Mouse (Mus musculus): Measurements from ENCODE around the gene Kremen2. TPM values are rescaled to one million over a fixed set of nuclear protein-coding genes. Genes with fewer than 3 reads are reported as not detected.
"Not testable (repeated sequence)": the region's sequence is repeated elsewhere in the genome, so short reads cannot be mapped to it uniquely, and the experiment has no call there.

The Kremen2 gene
- total RNA-seq (2015) (not detected in 2 replicates), total RNA-seq (2017) (not detected in 2 replicates)

GRCm38 (mm10) chr17:23745301-23746251, at the start of gene Kremen2:
TSS of gene Kremen2 (minus strand) at chr17:23745833.
- ATAC-seq (ENCODE audit: poor library complexity, severe bottlenecking), result no peak

DNA sequence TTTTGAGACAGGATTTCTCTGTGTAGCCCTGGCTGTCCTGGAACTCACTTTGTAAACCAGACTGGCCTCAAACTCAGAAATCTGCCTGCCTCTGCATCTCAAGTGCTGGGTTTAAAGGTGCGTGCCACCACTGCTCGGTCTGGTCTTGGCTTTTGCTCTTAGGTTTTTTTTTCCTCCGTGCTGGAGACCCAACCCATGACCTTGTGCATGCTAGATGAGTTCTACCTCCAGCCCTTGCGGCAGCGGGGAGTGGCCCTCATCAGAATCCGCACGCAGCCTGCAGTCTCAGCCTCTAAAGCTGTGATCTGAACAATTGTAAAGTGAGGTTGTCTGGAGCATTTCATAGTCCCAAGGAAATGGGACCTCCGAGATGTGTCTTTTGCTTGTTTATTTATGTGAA, 49.7 kb upstream of the Kremen2 start:
- no peak for ATAC-seq (ENCODE audit: poor library complexity, severe bottlenecking)

- ATAC-seq (ENCODE audit: poor library complexity, severe bottlenecking), result no peak
Observed at GRCm38 (mm10) chr17:23791079-23791357, 45.4 kb upstream of the Kremen2 start.

- peak; percentile 90 for ATAC-seq (ENCODE audit: poor library complexity, severe bottlenecking)
Observed at GRCm38 (mm10) chr17:23790269-23791078, 44.8 kb upstream of the Kremen2 start, which contains the start of gene Srrm2. TSS of gene Srrm2 (plus strand) at chr17:23790532.

GRCm38 (mm10) chr17:23789749-23790268, 44.2 kb upstream of the Kremen2 start:
- 0 out of 2 replicates have a peak, but pooled peaks have one; percentile 28 for ATAC-seq (ENCODE audit: poor library complexity, severe bottlenecking)

DNA sequence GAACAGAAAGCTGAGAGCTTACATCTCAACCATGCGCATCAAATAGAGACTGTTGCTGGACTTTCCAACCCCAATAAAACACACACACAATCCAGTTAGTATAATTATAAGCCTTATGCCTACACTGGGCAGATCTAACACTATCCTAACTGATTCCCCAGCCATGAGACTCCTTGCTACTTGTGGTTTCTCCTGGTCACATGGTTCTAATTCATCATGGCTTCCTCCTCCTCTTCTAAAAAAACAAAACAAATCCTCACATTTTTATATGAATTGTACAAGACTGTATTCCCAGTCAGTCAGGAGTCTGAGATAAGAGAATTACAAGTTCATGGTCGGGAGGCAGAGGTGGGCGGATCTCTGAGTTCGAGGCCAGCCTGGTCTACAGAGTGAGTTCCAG, 43.3 kb upstream of the Kremen2 start:
- no peak for ATAC-seq (ENCODE audit: poor library complexity, severe bottlenecking)

- ATAC-seq (ENCODE audit: poor library complexity, severe bottlenecking), result no peak
Observed at GRCm38 (mm10) chr17:23786510-23786931, 40.9 kb upstream of the Kremen2 start.

DNA sequence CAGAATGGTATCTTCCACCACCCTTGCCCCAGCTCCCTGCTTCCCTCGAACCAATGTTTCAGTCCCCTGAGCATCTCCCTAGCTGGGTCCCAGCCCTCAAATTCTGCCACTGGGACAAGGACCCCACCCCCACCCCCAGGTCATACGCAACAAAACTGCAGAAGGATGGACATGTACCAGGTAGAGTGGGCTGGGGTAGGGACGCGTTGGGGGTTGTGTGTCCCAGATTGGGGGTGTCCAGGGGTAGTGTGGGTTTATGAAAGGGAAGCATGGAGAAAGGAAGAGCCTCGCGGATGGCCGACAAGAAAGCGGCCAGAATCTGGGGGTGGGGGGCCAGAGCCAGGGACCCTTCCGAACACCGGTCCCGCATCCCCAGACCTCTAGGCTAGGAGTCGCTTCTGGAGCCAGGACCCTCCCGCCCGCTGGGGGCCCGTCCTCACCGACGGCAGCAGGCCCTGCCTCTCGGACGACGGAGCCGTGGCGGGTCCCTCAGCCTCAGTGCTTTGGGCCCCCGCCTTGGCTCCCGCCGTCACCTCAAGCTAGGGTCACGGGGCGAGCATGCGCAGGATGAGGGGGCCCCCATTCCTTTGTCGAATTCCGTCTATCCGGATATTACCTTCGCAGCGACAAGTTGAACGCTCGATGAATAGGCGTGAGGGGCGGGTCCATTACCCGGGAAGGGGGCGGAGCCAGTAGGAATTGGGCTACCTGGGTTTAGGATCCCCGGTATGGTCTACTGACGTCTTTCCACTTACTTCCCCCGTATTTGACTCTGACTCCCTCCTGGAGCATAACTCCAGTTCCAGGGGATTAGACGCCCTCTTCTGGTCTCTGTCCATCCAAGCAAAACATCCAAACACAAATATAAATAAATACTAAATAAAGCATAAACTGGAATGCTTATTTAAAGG, 40.2 kb upstream of the Kremen2 start, which contains the start of gene Flywch2:
TSS of gene Flywch2 (minus strand) at position 521 of the 911 bp plus-strand sequence.
- peak; percentile 36 for ATAC-seq (ENCODE audit: poor library complexity, severe bottlenecking)

DNA sequence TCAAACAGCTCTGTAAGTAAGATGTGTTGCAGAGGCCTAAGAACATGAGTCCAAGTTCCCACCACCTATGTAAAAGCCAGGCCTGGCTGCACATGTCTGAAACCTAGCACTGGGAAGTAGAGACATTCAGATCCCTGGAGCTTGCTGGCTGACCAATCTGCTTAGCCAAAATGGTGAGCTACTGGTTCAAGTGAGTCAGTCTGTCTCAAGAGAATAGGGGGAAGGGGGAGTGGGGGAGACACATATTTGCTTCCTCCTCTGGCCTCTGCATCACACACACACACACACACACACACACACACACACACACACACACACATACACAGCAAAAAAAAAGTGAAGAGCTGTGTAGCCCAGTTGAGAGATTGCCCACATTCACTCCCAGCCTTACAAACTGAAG, 37.7 kb upstream of the Kremen2 start:
- ATAC-seq (ENCODE audit: poor library complexity, severe bottlenecking), result no peak

DNA sequence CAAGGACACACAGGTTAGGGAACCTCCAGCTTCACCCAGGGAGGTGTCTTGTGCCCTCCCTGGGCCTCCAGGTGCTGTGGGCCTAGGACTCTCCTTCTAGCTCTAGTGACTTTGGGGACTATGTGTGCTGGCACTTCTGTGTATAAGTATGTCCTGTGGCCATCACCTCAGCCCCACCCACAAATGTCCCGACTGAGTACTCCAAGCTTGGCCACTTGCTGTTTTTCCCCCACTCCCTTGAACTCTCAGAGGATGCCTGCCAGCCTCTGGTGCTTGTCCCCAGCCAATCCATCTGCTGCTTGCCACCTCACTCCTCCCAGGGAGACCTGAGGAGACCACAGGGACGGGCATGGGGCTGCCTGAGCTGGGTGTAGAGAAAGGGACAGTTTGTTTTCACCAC, 32.8 kb upstream of the Kremen2 start:
- no peak for ATAC-seq (ENCODE audit: poor library complexity, severe bottlenecking)

DNA sequence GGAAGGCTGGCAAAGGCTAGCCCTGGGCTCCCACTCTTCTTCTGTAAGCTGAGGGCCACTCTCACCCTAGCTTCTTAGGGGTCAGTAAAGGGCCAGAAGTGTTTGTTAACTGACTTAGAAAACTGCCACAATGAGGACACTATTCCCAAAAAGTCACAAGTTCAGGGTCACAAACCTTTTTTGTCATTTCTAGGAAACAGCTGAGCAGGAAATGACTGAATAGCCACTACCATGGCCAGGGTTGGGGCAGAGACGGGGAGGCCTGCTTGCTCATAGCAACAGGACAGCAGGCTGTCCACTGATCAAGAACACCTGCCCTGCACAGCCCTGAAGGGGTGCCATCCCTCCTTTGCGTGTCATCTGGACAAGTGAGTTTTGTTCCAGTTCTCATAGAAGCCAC, 31.5 kb upstream of the Kremen2 start:
- ATAC-seq (ENCODE audit: poor library complexity, severe bottlenecking), result no peak

GRCm38 (mm10) chr17:23776216-23776615, 30.6 kb upstream of the Kremen2 start:
- no peak for ATAC-seq (ENCODE audit: poor library complexity, severe bottlenecking)

- ATAC-seq (ENCODE audit: poor library complexity, severe bottlenecking), result peak; percentile 67
Observed at GRCm38 (mm10) chr17:23774090-23774489, 28.5 kb upstream of the Kremen2 start.

DNA sequence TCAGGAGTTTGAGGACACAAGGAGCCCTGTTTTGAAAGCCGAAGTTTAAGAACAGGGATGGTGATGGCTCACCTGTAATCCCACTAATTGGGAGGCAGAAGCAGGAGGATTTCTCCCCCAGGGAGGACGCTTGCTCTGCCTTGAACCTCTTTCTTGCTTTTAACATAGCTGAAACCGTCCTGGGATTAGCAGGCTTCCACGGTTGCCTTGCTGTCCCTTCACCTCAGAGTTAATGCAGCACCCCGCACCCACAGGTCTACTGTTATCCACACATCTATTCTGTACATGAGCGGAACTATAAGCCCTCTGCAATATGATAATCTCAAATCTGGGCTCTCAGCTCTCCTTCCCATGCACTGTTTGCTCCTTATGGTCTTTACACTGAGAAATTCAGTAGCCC, 28.0 kb upstream of the Kremen2 start:
- no peak for ATAC-seq (ENCODE audit: poor library complexity, severe bottlenecking)

GRCm38 (mm10) chr17:23772219-23772556, 26.6 kb upstream of the Kremen2 start:
- not testable (repeated sequence) for ATAC-seq (ENCODE audit: poor library complexity, severe bottlenecking)

GRCm38 (mm10) chr17:23771284-23772218, 25.9 kb upstream of the Kremen2 start, which contains the start of gene Flywch1:
TSS of gene Flywch1 (minus strand) at chr17:23771602.
- peak; percentile 99 for ATAC-seq (ENCODE audit: poor library complexity, severe bottlenecking)

GRCm38 (mm10) chr17:23770896-23771283, 25.3 kb upstream of the Kremen2 start:
- peak; percentile 20; the same call in 1 of the 2 replicates for ATAC-seq (ENCODE audit: poor library complexity, severe bottlenecking)

GRCm38 (mm10) chr17:23770493-23770892, 24.9 kb upstream of the Kremen2 start:
- no peak for ATAC-seq (ENCODE audit: poor library complexity, severe bottlenecking)

DNA sequence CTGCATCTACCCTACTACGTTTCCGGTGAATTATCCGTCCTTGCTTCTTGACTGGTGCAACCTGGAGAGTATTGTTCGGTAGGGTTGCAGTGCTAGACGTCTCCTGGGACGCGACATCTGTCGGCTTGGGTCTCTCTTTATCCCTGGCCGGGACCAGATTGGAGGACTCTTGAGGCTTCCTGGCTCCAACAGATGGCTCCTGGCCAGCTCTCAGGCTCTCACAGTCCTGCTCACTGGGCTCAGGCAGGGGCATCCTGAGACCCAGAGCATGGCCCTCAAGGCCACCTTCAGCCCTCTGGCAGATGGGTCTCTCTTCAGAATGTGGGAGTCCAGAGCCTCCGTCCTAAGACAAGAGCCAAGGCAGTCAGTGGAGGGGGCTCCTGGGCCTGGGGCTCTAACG, 17.3 kb upstream of the Kremen2 start:
- ATAC-seq (ENCODE audit: poor library complexity, severe bottlenecking), result no peak
